Mouse (Mus musculus) gastrocnemius, postnatal 25 days (tissue): Measurements from ENCODE around the gene Tsg101. TPM values are rescaled to one million over a fixed set of nuclear protein-coding genes. Genes with fewer than 3 reads are reported as not detected.
"Not testable (repeated sequence)": the region's sequence is repeated elsewhere in the genome, so short reads cannot be mapped to it uniquely, and the experiment has no call there.

Experiments used
- DNase-seq: peaks from one replicate; pipeline ENCODE4 v3.0.0; 2022
- long read RNA-seq, 2 experiments: library from polyadenylated mRNA; stranded (forward); transcript quantifications; one replicate each; pipeline ENCODE4 v2.0.0; 2021
- total RNA-seq, 2 experiments: library from RNA; stranded (reverse); gene quantifications; 1 replicate in 1 of 2; 2 replicates in 1 of 2; pipeline ENCODE4 v1.2.3; 2021

Tsg101 gene
- 10 to 100 TPM; 42.0 to 46.9 TPM for total RNA-seq
- long read RNA-seq, experiment 1, transcript Tsg101-201 (10 exons, 1,949 nt) = major isoform, 119 of 183 reads
- long read RNA-seq, experiment 1, partial matches to known transcripts = 2 of 183 reads
- long read RNA-seq, experiment 1, other reads (novel, unspliced or antisense) = 62 of 183 reads
- long read RNA-seq, experiment 2, transcript Tsg101-201 (10 exons, 1,949 nt) = major isoform, 124 of 188 reads
- long read RNA-seq, experiment 2, partial matches to known transcripts = 0 of 188 reads
- long read RNA-seq, experiment 2, other reads (novel, unspliced or antisense) = 64 of 188 reads

DNA sequence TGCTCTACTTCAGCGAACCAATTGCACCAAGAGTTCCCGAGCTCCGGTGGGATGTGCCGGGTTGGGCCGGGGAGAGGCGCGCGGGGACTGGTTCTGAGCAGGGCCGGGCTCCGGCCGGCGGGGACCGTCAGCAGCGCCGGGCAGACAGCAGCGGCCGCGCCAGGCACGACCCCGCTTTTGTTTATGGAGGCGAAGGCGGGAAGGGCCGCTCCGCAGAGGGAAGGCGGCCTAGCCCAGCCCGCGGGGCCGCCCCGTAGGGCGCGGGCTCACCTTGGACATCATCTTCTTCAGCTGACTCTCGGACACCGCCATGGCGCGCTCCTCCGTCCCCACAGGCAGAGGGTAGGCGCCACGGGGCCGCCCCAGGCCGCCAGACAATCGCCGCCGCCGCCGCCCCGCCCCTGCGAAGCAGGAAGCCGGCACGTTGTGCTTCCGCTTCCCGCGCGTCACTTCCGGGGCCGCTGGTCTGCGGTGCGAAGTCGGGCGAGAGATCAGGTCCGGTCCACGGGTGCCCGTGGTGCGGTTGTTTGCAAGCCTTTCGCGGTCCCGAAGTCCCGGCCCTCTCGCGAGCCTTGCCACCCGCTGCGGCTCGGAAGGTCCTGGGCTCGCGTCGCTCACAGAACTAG, at the start of gene Tsg101:
TSS of gene Tsg101 (minus strand) at position 419 of the 626 bp plus-strand sequence.
- DNase-seq = peak; percentile 88

DNA sequence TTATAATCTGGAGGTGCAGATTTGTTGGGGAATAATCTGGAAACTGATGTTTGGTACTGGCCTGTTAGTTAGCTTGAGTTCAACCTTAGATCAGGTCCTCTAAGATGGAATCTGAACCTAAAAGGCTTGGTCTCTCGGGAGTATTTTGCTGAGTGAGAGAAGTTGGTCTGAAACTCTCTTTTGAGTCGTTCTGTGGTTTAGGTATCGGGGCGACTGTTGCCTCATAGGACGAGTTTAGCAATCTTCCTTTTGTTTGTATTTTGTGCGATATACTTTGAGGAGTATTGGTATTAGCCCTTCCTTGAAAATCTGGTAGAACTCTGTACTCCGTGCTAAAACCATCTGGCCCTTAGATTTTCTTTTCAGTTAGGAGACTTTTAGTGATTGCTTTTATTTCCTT, 44.3 kb upstream of the Tsg101 start:
- DNase-seq = no peak

DNA sequence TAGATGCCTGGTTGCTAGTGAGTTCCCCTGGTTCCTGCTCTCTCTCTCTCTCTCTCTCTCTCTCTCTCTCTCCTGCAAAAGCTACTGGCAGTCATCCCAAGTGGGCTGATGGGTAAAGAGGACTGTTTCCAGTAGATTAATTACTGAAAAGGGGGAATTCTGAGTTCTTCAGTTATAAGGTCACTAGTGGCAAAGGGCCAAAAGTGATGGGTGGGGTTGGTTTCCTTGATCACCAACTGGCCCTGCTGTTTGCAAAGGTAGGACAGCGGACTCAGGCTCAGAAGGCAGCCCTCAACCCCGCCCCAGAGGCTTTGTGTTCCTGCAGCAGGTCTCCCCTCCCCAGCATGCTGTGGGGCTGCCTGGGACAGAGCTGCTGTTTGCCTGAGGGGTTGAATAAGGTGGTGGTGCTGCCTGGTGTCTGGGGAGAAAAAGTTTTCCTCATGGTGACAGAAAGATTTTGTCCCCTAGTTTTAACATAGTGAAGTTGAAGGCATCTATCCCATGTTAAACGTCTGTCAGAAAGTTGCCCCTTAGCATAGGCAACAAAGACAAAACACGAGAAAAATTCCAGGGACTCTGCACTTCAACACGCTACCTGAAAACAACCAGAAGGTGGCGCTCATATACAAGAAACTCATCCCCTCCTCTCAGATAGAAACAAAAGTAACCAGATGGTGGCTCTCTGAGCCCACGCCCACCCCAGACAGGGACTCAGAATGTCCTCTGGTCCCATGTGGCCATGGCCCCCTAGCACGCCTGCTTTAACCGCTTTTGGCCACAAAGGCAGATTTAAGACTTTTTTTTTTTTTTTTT, 43.2 kb upstream of the Tsg101 start:
- DNase-seq = peak; percentile 29

DNA sequence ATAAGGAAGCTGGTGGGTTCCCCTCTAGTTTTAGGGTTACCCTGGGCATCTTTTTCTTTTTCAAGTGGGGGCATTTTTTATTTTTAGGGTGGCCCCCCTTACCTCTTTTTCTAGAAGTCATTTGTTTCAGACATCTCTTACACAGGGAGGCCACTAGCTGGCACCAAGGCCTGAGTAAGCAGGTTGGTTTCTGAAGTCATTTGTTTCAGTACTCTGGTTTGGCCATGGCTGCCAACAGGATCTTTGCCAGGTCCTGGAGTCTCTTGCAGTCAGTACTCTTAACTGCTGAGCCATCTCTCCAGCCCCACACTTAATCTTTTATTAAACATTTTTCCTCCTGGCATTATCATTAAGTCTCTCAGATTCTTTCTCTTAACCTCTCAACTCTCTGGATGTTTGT, 42.4 kb upstream of the Tsg101 start:
- no peak for DNase-seq

DNA sequence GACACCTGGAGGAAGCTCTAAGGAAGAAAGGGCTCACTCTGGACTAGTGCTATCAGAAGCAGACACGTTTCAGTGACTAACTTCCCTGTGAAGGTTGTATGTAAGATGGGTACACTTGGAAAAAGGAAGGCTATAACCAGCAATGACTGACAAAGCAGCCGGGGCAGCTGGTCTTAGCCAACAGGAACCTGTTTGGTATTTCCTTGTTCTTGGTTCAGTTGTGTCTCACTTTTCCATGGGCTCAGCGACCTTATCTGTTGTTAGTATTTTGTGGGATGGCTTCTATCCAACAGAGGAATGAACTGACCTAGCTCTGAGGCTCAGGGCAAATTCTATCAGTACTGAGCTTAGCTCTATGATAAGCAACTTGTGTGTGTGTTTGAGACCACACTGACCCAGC, 41.2 kb upstream of the Tsg101 start:
- DNase-seq = no peak

DNA sequence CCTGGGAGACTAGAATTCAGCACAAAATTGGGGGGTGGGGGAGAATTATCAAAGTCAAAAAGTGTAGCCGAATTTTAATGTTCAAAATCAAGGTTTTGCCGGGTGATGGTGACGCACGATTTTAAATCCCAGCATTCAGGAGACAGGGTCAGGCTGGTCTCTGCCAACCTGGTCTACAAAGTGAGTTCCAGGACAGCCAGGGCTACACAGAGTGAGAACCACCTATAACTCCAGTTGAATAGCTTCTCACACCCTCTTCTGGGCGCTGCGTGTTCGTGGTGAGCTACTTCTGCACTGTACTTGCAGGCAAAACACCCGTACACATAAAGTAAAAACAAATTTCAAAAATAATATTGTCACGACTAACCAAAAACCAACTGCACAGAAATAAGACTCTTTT, 39.1 kb upstream of the Tsg101 start:
- DNase-seq = no peak

DNA sequence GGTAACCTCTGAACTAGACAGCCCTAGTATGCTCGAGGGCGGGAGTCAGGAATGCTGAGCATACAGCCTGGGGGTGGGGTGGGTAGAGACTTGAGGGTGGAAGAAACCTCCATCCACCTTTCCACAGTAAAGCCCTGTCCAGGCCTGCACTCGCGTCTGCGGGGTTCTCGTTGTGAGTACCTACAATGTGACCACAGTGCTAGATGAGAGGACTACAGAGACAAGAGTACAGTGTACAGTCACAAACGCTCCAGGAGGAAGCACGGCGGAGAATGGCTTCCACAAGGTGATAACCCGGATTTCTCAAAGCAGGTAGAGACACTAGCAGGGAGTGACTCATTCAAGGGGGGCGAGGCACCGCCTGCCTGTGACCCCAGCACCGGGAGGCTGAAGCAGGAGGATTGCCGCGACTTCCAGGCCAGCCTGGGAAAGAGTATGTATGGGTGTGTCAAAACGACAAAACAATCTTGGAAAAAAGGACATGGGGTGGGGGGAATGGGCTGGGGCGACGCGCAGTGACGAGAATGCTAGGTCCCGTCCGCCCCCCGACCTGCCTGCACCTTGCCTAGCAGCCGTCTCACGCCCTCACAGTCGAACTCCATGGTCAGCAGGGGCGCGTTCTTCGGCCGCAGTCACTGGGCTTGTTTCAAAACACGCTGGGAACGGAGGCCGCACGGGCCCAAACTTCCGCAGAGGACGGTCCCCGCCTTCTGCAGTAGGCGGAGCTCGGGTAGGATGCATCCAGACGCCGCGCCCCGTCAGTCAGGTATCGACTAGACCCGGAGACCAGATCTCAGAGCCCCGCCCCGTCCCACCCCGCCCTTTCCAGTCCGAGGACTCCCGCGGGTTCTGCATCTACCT, 38.3 kb upstream of the Tsg101 start, which contains the start of gene Uevld:
TSS of gene Uevld (minus strand) at position 697 of the 861 bp plus-strand sequence.
- DNase-seq = peak; percentile 91

DNA sequence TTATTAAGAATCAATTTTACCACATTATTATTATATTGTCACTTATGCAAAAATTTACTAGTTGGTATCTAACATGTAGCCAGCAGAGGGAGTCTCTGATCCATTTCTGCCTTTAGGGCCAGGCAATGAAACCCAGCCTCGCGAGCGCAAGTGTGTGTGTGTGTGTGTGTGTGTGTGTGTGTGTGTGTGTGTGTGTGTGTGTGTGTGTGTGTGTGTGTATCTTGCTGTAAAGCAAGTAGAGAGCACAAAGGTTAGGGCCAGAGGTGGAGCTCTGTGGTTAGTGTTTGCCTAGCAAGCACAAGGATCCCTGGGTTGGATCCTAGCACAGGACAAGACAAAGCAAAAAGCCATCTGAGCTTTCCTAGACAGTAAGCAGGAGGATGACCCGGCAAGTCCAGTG, 16.1 kb upstream of the Tsg101 start:
- DNase-seq = no peak

DNA sequence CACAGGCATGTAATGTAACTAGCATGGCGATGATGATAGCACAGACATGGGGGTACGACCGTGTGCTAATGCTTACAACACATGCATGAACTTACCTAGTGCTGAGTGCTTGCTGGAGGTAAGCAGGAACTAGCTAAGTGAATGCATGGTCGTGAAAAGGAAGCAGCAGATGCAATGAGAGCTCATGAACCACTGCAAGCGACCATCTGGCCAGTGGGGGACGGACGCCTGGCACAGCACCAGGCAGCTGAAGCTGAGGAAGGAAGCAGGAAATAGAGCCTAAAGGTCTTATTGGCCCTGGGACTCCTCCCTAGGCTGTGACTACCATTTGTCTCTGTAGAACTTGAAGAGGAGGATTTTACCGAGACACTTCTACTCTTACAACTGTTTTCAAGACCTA, 15.0 kb upstream of the Tsg101 start:
- no peak for DNase-seq

DNA sequence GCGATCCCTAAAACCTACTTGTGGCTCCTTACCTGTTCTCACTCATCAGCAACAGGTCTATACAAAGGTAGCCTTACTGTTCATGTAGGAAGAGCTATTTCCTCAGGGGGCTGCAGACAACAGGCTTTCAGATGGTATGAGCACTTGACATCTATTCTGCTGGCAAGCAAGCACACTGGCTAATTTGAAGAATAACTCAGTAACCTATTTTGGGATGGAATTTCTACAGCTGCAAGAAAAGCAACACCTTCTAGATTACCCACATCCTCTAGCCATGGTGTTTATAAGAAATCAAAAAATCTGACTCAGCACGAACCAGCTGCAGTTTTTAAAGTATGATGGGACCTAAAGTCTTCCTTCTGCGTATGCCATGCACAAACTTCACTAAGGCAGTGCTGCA, 11.6 kb upstream of the Tsg101 start:
- DNase-seq = no peak

DNA sequence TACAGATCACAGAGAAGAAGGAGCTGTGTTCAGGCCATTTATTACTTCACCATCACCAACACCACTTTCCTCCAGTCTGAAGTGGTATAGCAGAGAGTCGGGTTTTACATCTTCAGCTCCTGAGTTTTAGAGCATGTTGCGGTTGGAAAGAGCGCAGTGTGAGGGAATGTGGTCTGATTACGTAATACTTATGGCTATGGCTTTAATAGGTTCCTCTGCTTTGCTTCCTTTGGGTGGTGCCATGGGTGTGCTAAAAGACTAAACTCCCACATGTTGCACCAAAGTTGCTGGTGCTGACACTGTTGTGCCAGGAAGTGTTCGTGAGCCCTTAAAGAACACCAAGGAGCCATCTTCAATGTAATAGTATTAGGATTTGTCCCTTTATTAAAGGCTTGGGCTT, 8.5 kb upstream of the Tsg101 start:
- DNase-seq = no peak

DNA sequence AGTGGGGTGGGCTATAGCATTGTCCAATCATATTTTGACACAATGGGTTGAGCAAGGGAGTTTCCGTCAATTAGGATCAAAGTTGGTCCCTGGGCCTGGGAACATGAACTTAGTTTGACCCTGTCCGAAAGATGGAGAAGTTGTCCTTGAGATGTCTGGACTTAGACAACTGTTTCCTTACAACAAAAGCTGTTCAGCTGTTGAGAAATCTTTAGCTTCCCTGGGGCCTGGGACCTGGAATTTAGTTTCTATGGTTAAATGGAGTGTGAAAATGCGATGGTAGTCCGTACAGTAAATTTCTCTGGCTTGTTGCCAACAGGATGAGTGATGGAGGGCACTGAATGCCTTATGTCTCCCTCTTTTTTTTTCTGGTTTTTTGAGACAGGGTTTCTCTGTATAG, 2.3 kb upstream of the Tsg101 start:
- DNase-seq = no peak

DNA sequence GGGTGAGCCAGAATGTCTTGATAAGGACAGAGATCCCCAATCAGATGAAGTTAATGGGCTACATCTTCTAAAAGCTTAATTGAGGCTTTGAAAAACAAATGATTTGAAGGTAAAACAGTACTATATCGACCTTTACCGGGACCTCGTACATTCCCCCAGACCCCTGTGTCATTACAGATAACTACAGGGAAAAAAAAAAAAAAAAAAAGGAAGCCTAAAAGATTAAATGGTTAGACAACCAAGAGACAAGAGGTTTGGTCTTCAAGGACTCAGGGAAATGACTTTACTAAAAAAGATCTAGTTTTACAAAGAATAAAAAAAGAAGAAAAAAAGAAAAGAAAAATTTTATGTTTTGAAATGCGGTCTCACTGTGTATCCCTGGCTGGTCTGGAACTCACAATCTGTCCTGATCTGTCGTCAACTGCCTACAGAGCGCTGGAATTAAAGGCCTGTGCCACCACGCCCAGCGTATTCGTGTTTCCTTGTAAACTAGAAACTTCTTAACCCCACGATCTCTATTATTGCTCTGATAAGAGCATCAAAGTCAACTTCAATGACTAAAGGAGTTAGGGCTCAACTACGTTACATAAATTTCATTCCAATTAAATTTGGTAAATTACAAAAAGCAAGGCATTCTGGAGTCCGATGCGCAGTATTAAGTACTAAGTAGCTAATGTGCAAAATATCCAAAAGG, 944 bp downstream of the Tsg101 start:
- no peak for DNase-seq

DNA sequence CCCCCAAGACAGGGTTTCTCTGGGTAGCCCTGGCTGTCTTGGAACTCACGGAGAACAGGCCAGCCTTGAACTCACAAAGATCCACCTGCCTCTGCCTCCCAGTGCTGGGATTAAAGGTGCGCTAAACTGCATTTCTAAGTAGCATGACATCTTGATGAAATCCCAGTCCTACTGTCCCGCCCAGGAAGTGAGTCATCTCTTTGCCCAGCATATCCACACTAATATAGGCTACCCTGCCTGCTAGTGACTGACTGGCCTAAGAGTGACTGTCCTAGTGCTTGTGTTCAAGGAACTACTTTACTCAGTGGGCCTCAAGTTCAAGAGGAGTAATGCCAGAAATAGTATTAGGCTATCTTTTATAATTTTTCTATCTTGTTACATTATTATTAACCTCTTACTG, 3.4 kb downstream of the Tsg101 start:
- no peak for DNase-seq

DNA sequence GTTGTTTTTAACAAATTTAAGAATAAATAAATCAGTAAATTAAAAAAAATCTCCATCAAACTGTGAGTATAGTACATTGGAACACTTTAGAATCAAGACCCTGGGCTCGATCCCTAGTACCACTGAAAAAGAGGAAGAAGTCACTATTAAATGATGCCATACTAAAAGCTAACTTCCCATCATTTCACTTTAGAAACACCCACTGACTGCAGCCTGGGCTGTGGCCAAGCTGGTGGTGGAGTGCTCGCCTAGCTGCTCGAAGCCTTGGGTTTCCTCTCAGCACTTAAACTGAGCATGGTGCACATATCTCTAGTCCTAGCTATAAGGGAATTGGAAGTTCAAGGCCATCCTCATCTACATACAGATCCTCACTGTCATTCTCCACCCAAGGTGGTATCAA, 8.5 kb downstream of the Tsg101 start:
- DNase-seq = no peak

DNA sequence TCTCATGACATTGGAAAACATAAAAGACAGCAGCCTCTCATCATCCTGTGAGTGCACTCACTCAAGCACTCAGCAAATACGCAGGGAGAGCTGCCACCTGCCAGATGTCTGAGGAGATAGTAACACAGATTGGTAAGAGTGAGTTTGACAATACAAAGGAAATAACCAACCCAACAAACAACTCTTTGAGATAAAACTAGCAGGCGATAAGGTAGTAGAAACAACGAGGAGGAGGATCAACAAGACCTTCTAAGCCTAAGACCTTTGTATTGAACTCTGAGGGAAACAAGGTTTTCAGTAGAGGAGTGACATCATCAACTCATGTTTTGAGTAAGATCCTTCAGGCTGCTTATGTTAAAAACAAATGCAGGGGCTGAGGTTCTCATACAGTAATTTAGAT, 20.4 kb downstream of the Tsg101 start:
- DNase-seq = no peak

DNA sequence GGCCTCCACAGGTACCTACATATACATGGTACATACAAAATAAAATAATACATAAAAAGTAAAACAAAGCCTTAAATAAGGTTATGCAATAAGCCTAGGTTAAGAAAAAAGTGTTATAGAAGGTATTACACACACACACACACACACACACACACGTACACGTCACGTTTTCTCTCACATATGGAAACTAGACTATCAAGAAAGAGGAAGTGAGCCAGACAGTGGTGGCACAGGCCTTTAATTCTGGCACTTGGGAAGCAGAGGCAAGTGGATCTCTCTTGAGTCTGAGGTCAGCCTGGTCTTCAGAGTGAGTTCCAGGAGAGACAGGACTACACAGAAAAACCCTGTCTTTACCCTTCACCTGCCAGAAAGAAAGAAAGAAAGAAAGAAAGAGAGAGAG, 24.3 kb downstream of the Tsg101 start:
- DNase-seq = no peak

DNA sequence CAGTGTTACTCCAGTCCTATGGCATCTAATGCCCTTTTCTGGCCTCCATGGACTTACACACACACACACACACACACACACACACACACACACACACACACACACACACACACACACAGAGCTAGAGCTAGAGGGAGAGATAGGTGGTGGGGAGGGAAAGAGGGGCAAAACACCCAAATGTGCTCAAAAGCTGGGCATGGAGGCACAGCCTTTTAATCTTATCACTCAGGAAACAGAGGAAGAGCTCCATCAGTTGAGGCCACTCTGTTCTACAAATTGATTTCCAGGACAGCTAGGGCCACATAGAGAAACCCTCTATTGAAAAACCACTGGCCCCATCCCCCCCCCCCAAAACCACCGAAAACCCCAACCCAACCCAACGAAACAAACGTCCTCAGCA, 36.5 kb downstream of the Tsg101 start:
- no peak for DNase-seq

DNA sequence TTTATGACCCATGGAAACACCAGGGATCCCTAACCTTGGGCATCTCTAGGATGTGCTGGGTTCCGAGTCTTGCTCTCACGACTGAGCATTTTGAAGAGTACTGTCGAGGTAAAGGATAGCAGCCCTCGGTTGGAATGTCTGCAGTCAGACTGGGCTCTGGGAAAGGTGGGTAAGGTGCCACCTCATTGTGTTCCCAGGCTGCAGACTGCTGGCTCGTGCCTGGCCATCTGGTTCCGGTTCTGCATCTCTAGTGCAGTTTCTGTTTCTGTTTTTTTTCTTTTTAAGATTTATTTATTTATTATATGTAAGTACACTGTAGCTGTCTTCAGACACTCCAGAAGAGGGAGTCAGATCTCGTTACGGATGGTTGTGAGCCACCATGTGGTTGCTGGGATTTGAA, 37.8 kb downstream of the Tsg101 start:
- not testable (repeated sequence) for DNase-seq

DNA sequence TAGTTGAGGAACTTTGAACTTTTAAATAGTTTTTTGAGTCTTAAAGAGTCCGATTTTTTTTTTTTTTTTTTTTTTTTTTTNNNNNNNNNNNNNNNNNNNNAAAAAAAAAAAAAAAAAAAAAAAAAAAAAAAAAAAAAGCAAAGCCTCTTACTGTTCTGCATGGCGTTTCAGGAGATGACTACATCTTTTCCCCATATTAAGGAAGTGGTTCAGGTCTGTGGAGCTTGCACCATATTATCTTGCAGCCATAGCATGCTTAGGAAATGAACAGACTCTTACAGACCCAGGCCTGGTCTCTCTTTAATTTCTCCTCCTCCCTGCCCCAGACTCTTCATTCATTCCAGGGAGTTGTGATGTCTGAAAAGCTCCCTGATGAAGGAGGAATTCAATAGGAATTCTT, 38.8 kb downstream of the Tsg101 start:
- DNase-seq = no peak

DNA sequence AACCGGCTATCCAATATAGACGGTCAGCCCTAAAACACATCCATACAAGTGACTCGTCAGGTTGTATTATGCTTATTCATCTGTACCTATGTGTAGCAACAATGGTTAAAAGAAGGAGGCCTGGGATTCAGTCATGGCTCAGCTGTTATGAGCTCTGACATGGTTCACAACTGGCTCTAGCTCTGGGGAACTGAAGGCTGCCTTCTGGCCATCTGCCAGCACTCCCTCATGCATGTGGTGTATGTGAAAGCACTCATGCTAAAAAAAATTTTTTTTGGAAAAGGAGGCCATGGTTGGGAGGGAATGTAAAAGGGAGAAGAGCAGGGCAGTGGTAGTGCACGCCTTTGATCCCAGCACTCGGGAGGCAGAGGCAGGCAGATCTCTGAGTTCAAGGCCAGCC, 39.9 kb downstream of the Tsg101 start:
- no peak for DNase-seq

DNA sequence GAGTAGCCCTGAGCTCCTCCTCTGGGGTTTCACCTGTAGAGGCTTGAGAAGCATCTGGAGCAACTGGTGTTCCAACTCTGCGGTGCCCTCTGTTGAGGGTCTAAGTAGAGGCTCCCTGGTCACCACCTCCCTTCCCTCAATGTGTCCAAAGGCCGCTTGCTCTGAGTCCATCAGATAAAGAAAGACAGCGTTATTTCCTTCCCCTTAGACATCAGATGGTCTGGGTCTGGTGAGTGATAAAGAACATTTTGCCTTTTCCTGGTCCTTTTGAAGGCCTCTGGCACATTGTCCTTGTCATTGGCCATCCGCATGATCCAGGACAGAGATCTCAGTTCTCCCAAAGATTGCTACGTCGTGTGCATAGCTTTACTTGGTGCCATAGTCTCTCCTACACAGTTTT, 42.5 kb downstream of the Tsg101 start:
- no peak for DNase-seq
